Mouse (Mus musculus) MEL (cell line): ENCODE results near the gene Smarcad1. TPM values are rescaled to one million over a fixed set of nuclear protein-coding genes. Genes with fewer than 3 reads are reported as not detected.

Experiments used
- DNase-seq: peaks from one replicate; pipeline ENCODE4 v3.0.0; 2011; ENCODE audit warnings: low read depth, low spot score
- H3K27ac ChIP-seq: 2 replicates; pipeline ENCODE4 v1.5.1; 2012; ENCODE audit warnings: low read depth, mild to moderate bottlenecking, control low read depth, low read length, moderate library complexity; ENCODE audit not compliant: control insufficient read depth
- H3K27me3 ChIP-seq, 2 experiments: fragments of 150-350 bp in 1 of 2; sonication (generic) in 1 of 2; 2 replicates each; pipeline ENCODE4 v1.6.1; 2012; ENCODE audit warnings: low read length in 2 of 2, mild to moderate bottlenecking in 2 of 2, improper control_type of control experiment in 1 of 2, moderate library complexity in 1 of 2; ENCODE audit not compliant: insufficient read depth in 2 of 2, control insufficient read depth in 1 of 2
- H3K36me3 ChIP-seq, 2 experiments: 2 replicates each; pipeline ENCODE4 v1.6.1; 2012 to 2014; ENCODE audit warnings: low read length in 2 of 2, improper control_type of control experiment in 1 of 2, inconsistent platforms in 1 of 2, mild to moderate bottlenecking in 1 of 2; ENCODE audit not compliant: insufficient read depth in 2 of 2, control insufficient read depth in 1 of 2
- H3K4me1 ChIP-seq, 2 experiments: fragments of 150-350 bp in 1 of 2; sonication (generic) in 1 of 2; 2 replicates each; pipeline ENCODE4 v1.6.1; 2012; ENCODE audit warnings: low read length in 2 of 2, improper control_type of control experiment in 1 of 2, mild to moderate bottlenecking in 1 of 2; ENCODE audit not compliant: insufficient read depth in 2 of 2, control insufficient read depth in 1 of 2
- H3K4me3 ChIP-seq, 2 experiments: fragments of 150-350 bp in 1 of 2; sonication (generic) in 1 of 2; 2 replicates each; pipeline ENCODE4 v1.5.1; 2012; ENCODE audit warnings: low read depth in 2 of 2, low read length in 2 of 2, mild to moderate bottlenecking in 2 of 2, moderate library complexity in 2 of 2, control low read depth in 1 of 2, improper control_type of control experiment in 1 of 2; ENCODE audit not compliant: control insufficient read depth in 1 of 2, insufficient read depth in 1 of 2
- H3K79me2 ChIP-seq: 2 replicates; pipeline ENCODE4 v1.6.1; 2012; ENCODE audit warnings: mild to moderate bottlenecking, low read length, moderate library complexity; ENCODE audit not compliant: control insufficient read depth, poor library complexity, insufficient read depth
- H3K9ac ChIP-seq: 2 replicates; pipeline ENCODE4 v1.6.1; 2012; ENCODE audit warnings: low read depth, mild to moderate bottlenecking, control low read depth, low read length, moderate library complexity; ENCODE audit not compliant: control insufficient read depth, poor library complexity, severe bottlenecking
- H3K9me3 ChIP-seq: fragments of 150-350 bp; sonication (generic); replicated peaks from 2 replicates; pipeline ENCODE4 v1.6.1; 2012; ENCODE audit warnings: mild to moderate bottlenecking, low read length, improper control_type of control experiment, moderate library complexity; ENCODE audit not compliant: insufficient read depth
- BHLHE40 ChIP-seq: IDR thresholded peaks from 2 replicates; pipeline ENCODE4 v1.6.1; 2012; ENCODE audit warnings: low read depth, mild to moderate bottlenecking, inconsistent platforms, low read length, improper control_type of control experiment, borderline replicate concordance
- CHD2 ChIP-seq: IDR thresholded peaks from 2 replicates; pipeline ENCODE4 v1.6.1; 2011; ENCODE audit warnings: low read length, improper control_type of control experiment
- GABPA ChIP-seq: IDR thresholded peaks from 2 replicates; pipeline ENCODE4 v1.6.1; 2012; ENCODE audit warnings: low read depth, mild to moderate bottlenecking, inconsistent platforms, low read length, improper control_type of control experiment, moderate library complexity
- HCFC1 ChIP-seq: IDR thresholded peaks from 2 replicates; pipeline ENCODE4 v1.6.1; 2012; ENCODE audit warnings: low read depth, mild to moderate bottlenecking, inconsistent platforms, low read length, improper control_type of control experiment, moderate library complexity
- JUND ChIP-seq: IDR thresholded peaks from 2 replicates; pipeline ENCODE4 v1.6.1; 2011; ENCODE audit warnings: low read depth, mild to moderate bottlenecking, improper control_type of control experiment, low read length
- KAT2A ChIP-seq: conservative IDR thresholded peaks from 2 replicates; pipeline ENCODE4 v1.6.1; 2012; ENCODE audit warnings: low read depth, low read length, improper control_type of control experiment, inconsistent platforms
- MAFK ChIP-seq: IDR thresholded peaks from 2 replicates; pipeline ENCODE4 v1.6.1; 2011; ENCODE audit warnings: low read depth, mild to moderate bottlenecking, low read length, improper control_type of control experiment, borderline replicate concordance
- MXI1 ChIP-seq: IDR thresholded peaks from 2 replicates; pipeline ENCODE4 v1.6.1; 2011; ENCODE audit warnings: mild to moderate bottlenecking, low read depth, low read length, improper control_type of control experiment
- MYC ChIP-seq: IDR thresholded peaks from 2 replicates; pipeline ENCODE4 v1.6.1; 2011; ENCODE audit warnings: low read depth, mild to moderate bottlenecking, low read length, improper control_type of control experiment, moderate library complexity
- NRF1 ChIP-seq: IDR thresholded peaks from 2 replicates; pipeline ENCODE4 v1.6.1; 2014; ENCODE audit warnings: low read depth, mild to moderate bottlenecking, inconsistent platforms, low read length, improper control_type of control experiment, moderate library complexity; ENCODE audit not compliant: poor library complexity, insufficient read depth, severe bottlenecking
- POLR2AphosphoS2 ChIP-seq: IDR thresholded peaks from 2 replicates; pipeline ENCODE4 v1.6.1; 2011; ENCODE audit warnings: low read length, improper control_type of control experiment
- POLR2AphosphoS5 ChIP-seq: IDR thresholded peaks from 2 replicates; pipeline ENCODE4 v1.6.1; 2012; ENCODE audit warnings: low read depth, borderline replicate concordance, mild to moderate bottlenecking, inconsistent platforms, low read length, moderate library complexity, mixed read lengths
- RAD21 ChIP-seq: IDR thresholded peaks from 2 replicates; pipeline ENCODE4 v1.6.1; 2011; ENCODE audit warnings: mild to moderate bottlenecking, low read depth, low read length, improper control_type of control experiment
- SMC3 ChIP-seq: IDR thresholded peaks from 2 replicates; pipeline ENCODE4 v1.6.1; 2011; ENCODE audit warnings: low read depth, low read length, improper control_type of control experiment
- ZC3H11A ChIP-seq: IDR thresholded peaks from 2 replicates; pipeline ENCODE4 v1.6.1; 2012; ENCODE audit warnings: low read depth, mild to moderate bottlenecking, inconsistent platforms, low read length, improper control_type of control experiment
- ZKSCAN1 ChIP-seq: IDR thresholded peaks from 2 replicates; pipeline ENCODE4 v1.6.1; 2012; ENCODE audit warnings: low read depth, mild to moderate bottlenecking, inconsistent platforms, low read length, improper control_type of control experiment, moderate library complexity
- ZMIZ1 ChIP-seq: IDR thresholded peaks from 2 replicates; pipeline ENCODE4 v1.6.1; 2012; ENCODE audit warnings: low read depth, mild to moderate bottlenecking, inconsistent platforms, low read length, improper control_type of control experiment, moderate library complexity
- ZNF384 ChIP-seq: IDR thresholded peaks from 2 replicates; pipeline ENCODE4 v1.6.1; 2012; ENCODE audit warnings: low read depth, mild to moderate bottlenecking, inconsistent platforms, low read length, improper control_type of control experiment
- polyA plus RNA-seq, 2 experiments: library from polyadenylated mRNA; stranded (reverse) in 1 of 2; unstranded in 1 of 2; fragments of >175 nt in 1 of 2; fragments of >200 nt in 1 of 2; gene quantifications; 2 replicates each; pipeline versions ENCODE4 v1.2.1 to v1.2.4; 2012; ENCODE audit warnings: low replicate concordance in 2 of 2, low read depth in 1 of 2; ENCODE audit not compliant: insufficient read length in 2 of 2, insufficient read depth in 1 of 2, missing spikeins in 1 of 2
- total RNA-seq: library from RNA; depleted of rRNA; stranded (reverse); fragments of 300-350 nt; gene quantifications from 2 replicates; pipeline ENCODE4 v1.2.3, GENCODE M21; 2012

The Smarcad1 gene
- total and polyA plus RNA-seq, 3 experiments = 40.7 to 45.0 (median 42.7) TPM

GRCm38 (mm10) chr6:65157042-65157441 lies 114.7 kb downstream of the Smarcad1 start:
- no peak for DNase-seq
- Histone ChIP-seq H3K27ac (no peak overlapping the region), H3K4me3 (no peak overlapping the region), H3K9me3 (no peaks in the 10 kb centered on the region), H3K9ac (no peak overlapping the region), H3K27me3 (no peaks in the 10 kb centered on the region), H3K4me1 (no peaks in the 10 kb centered on the region), H3K79me2 (no peaks in the 10 kb centered on the region), H3K36me3 (no peaks in the 10 kb centered on the region)
- TF ChIP-seq ZNF384 (no peak), POLR2AphosphoS5 (no peak), MYC (no peak)

GRCm38 (mm10) chr6:65159381-65159942 lies 117.1 kb downstream of the Smarcad1 start:
- Histone ChIP-seq H3K4me1 (no peaks in the 10 kb centered on the region), H3K9ac (no peak overlapping the region), H3K4me3 (no peak overlapping the region), H3K79me2 (no peaks in the 10 kb centered on the region), H3K36me3 (no peaks in the 10 kb centered on the region), H3K9me3 (no peaks in the 10 kb centered on the region), H3K27ac (no peak overlapping the region), H3K27me3 (no peaks in the 10 kb centered on the region)
- TF ChIP-seq MXI1 = no peak
- no peak for TF ChIP-seq SMC3
- no peak for TF ChIP-seq RAD21
- TF ChIP-seq BHLHE40 = no peak
- TF ChIP-seq ZNF384 = no peak
- TF ChIP-seq CHD2 = no peak
- TF ChIP-seq NRF1 = no peak
- no peak for TF ChIP-seq MAFK
- no peak for TF ChIP-seq ZKSCAN1
- no peak for TF ChIP-seq GABPA
- no peak for TF ChIP-seq HCFC1
- no peak for TF ChIP-seq JUND
- no peak for TF ChIP-seq POLR2AphosphoS2
- no peak for TF ChIP-seq ZC3H11A
- TF ChIP-seq ZMIZ1 = no peak
- no peak for TF ChIP-seq KAT2A
- DNase-seq = no peak
